Mouse (Mus musculus): ENCODE measurements around the gene Cltc. TPM values are rescaled to one million over a fixed set of nuclear protein-coding genes. Genes with fewer than 3 reads are reported as not detected.
"Not testable (repeated sequence)": the region's sequence is repeated elsewhere in the genome, so short reads cannot be mapped to it uniquely, and the experiment has no call there.

Gene Cltc
- polyA plus RNA-seq, 1 experiment from 2014 or later = 73.7 TPM

- no peak for DNase-seq (ENCODE audit: low spot score)
Measured at GRCm38 (mm10) chr11:86738956-86739355, 18.4 kb downstream of the Cltc start.

- not testable (repeated sequence) for DNase-seq (ENCODE audit: low spot score)
Measured at GRCm38 (mm10) chr11:86738308-86738707, 19.1 kb downstream of the Cltc start.

- no peak for DNase-seq (ENCODE audit: low spot score)
Measured at GRCm38 (mm10) chr11:86737301-86738000, 19.9 kb downstream of the Cltc start.

GRCm38 (mm10) chr11:86734993-86735392, 22.4 kb downstream of the Cltc start:
- DNase-seq (ENCODE audit: low spot score) = no peak

GRCm38 (mm10) chr11:86734241-86734939, 23.0 kb downstream of the Cltc start:
- DNase-seq (ENCODE audit: low spot score) = no peak

- no peak for DNase-seq (ENCODE audit: low spot score)
Measured at GRCm38 (mm10) chr11:86731443-86731842, 25.9 kb downstream of the Cltc start.

- no peak for DNase-seq (ENCODE audit: low spot score)
Measured at GRCm38 (mm10) chr11:86725607-86726006, 31.8 kb downstream of the Cltc start.

- DNase-seq (ENCODE audit: low spot score) = no peak
Measured at GRCm38 (mm10) chr11:86724982-86725381, 32.4 kb downstream of the Cltc start.

GRCm38 (mm10) chr11:86724004-86724403, 33.4 kb downstream of the Cltc start:
- DNase-seq (ENCODE audit: low spot score) = no peak

- no peak for DNase-seq (ENCODE audit: low spot score)
Measured at GRCm38 (mm10) chr11:86719390-86719789, 38.0 kb downstream of the Cltc start.

- DNase-seq (ENCODE audit: low spot score) = no peak
Measured at GRCm38 (mm10) chr11:86718369-86718768, 39.0 kb downstream of the Cltc start.

- peak; percentile 4 for DNase-seq (ENCODE audit: low spot score)
Measured at GRCm38 (mm10) chr11:86717306-86718065, 39.9 kb downstream of the Cltc start.

GRCm38 (mm10) chr11:86714606-86715005, 42.8 kb downstream of the Cltc start:
- no peak for DNase-seq (ENCODE audit: low spot score)

- no peak for DNase-seq (ENCODE audit: low spot score)
Measured at GRCm38 (mm10) chr11:86701151-86701550, 56.2 kb downstream of the Cltc start.

GRCm38 (mm10) chr11:86695461-86695860, 61.9 kb downstream of the Cltc start:
- DNase-seq (ENCODE audit: low spot score) = no peak

GRCm38 (mm10) chr11:86692546-86692945, 64.8 kb downstream of the Cltc start:
- no peak for DNase-seq (ENCODE audit: low spot score)

GRCm38 (mm10) chr11:86691956-86692355, 65.4 kb downstream of the Cltc start:
- no peak for DNase-seq (ENCODE audit: low spot score)

- no peak for DNase-seq (ENCODE audit: low spot score)
Measured at GRCm38 (mm10) chr11:86691482-86691881, 65.9 kb downstream of the Cltc start.

- no peak for DNase-seq (ENCODE audit: low spot score)
Measured at GRCm38 (mm10) chr11:86690383-86690782, 67.0 kb downstream of the Cltc start.

- DNase-seq (ENCODE audit: low spot score) = no peak
Measured at GRCm38 (mm10) chr11:86685366-86685765, 72.0 kb downstream of the Cltc start.

- no peak for DNase-seq (ENCODE audit: low spot score)
Measured at GRCm38 (mm10) chr11:86684126-86685012, 73.0 kb downstream of the Cltc start.
